Mouse (Mus musculus) olfactory bulb, adult 2 months (tissue): Measurements from ENCODE around the gene Ccdc171.

ENCODE experiments used
- CTCF ChIP-seq: fragments of 200-500 bp; IDR thresholded peaks from 2 replicates; pipeline ENCODE4 v1.5.1; 2012; ENCODE audit warnings: low read depth, mild to moderate bottlenecking, low read length, moderate library complexity; ENCODE audit not compliant: insufficient read depth
- POLR2A ChIP-seq: fragments of 200-500 bp; IDR thresholded peaks from 2 replicates; pipeline ENCODE4 v1.6.1; 2012; ENCODE audit warnings: mild to moderate bottlenecking, low read depth, low read length, moderate library complexity; ENCODE audit not compliant: insufficient read depth

- TF ChIP-seq CTCF (no peak), POLR2A (no peak)
These were observed 155.7 kb downstream of the Ccdc171 start for GRCm38 (mm10) chr4:83681081-83681480.
